Mouse (Mus musculus): ENCODE measurements around the gene B4galt1.

The B4galt1 gene

DNA sequence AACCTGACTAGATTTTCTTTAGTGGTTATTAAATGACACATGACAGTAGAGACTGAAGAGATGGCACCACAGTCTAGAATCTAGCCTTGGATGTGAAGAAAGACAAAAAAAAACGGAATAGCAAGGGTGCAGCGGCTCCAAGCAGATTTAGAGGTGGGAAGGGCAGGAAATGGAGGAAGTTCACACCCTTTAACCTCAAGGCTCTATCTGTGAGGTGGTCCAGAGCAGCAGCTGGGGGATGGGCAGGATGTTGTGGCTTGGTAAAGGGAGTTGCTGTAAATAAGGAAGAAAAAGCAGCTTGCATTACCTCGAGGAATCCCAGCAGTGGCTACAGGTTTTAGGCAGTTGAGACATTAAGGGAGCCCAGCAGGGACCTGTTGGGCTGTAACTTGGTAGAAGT is 72.7 kb downstream of the B4galt1 start:
- no peak for DNase-seq (ENCODE audit: low spot score in 2 of 2)

DNA sequence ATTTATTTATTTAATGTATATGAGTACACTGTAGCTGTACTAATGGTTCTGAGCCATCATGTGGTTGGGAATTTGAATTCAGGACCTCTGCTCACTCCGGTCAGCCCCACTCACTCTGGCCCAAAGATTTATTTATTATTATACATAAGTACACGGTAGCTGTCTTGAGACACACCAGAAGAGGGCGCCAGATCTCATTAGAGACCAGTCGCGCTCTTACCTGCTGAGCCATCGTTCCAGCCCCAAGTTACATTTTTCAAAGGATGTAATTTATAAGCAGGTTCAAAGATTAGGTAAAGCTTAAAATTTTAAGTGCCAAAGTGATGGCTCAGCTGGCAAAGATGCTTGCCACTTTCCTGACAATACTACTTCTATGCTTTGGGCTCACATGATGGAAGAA is 75.1 kb downstream of the B4galt1 start:
- no peak for DNase-seq (ENCODE audit: low spot score in 2 of 2)

DNA sequence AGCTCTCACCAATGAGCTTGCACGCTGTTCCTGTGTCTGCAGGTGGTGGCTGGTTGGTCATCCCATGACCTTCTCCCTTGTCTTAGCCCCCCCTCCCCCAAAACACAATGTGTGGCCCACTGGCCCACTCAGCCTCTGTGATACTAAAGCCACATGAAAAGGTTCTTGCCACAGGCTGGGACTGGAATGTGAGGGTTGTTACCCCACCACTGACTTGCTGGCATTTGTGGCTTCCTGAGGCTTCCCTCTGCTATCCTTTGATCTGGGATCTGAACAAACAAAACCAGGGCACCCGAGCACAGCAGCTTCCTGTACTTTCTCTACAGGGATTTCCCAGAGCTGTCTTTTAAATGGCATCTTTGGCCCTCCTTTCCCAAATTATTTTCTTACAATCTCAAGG is 76.7 kb downstream of the B4galt1 start:
- DNase-seq (ENCODE audit: low spot score in 2 of 2), result no peak

DNA sequence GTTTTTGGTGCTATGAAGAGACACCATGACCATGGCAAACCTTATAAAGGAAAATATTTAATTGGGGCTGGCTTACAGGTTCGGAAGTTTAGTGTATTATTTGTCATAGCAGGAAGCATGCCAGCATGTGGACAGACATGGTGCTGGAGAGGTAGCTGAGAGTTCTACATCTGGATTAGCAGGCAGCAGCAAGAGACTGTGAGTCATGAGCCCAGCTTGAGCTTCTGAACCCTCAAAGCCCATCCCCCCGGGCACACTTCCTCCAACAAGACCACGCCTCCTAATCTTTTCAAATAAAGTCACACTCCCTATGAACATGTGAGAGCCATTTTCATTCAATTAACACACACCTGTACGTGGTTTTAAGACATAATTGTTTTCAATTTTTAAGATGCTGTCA is 77.4 kb downstream of the B4galt1 start:
- no peak for DNase-seq (ENCODE audit: low spot score in 2 of 2)

DNA sequence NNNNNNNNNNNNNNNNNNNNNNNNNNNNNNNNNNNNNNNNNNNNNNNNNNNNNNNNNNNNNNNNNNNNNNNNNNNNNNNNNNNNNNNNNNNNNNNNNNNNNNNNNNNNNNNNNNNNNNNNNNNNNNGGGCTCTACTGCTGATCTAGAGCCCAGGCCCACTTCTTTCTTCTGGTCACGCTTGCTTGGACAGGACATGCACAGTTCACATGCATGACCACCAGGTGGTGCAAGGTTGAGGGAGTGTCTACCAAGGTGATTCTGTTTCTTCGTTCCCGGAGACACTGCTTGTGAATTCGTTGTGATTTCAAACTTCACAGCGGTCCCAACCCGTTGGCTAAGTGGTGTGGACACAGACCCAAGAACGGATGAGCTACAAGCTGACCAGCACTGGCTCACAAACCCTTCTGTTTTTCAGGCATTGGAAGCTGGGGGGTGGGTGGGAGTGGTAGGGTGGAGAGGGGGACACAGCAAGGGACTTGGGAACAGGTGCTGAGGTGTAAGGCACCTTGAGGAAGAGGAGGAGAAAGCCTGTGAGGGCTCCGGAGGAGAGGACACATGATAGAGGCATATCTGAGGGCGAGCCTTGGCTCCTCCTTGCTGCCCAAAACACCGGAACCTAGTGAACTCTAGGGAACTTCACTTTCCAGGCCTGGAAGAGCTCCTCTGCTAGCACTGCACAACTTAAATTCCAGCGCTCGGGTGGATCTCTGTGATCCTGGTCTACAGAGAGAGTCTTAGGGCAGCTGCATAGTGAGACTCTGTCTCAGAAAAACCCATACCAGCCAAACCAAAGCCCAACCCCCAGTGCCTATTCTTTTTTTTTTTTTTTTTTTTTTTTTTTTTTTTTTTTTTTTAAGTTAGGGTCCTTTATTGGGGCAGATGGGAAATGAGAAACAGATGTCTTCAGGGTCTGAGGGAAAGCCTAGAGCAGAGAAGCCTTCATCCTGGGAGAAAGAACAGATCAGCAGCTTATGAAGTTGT is 79.2 kb downstream of the B4galt1 start:
- DNase-seq (ENCODE audit: low spot score in 2 of 2), result peak; percentile 76 to 89

DNA sequence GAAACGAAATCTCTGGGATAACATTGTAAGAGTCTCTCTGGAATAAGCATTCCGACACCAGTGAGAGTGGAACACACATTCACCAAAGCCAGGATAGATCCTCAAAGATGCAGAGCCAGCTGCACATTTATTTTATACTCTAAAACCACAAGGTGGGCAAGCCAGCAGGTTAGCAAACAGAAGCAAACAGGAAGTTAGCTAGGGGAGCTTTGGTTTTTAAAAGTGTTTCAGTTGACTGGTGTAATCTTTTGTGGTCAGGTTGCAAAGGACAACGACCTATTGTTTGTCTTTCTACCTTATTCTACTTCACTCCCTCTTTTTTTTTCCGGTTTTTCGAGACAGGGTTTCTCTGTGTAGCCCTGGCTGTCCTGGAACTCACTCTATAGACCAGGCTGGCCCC is 93.9 kb downstream of the B4galt1 start:
- no peak for DNase-seq (ENCODE audit: low spot score in 2 of 2)

DNA sequence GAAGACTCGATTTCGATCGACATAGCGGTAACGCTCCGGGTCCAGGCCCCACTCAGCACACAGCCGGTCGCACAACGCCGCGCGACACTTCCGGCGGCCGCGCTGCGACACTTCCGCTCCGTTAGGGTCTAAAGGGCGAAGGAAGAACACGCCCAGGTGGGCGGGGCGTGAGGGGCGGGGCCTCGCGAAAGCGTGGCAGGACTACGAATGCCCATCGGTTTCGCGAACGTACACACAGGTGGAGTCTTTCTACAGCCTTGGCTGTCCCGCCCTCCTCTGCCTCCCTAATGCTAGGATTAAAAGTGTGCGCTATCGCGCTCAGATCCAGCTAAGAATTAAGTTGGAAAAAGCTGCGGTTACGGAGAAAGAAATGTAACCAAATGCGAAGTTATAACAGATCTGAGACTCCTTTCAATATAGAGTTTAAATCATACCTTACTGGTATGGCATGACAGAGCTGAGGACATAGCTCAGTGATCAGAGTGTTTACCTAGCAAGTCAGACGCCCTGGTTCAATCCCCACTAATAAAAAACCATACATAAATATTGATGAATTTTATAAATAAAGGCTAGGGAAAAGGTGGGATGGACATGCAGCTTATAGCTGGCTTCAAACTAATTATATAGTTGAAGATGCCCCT is 95.9 kb downstream of the B4galt1 start, which contains the start of gene Smu1:
Smu1 (minus strand) TSS at position 144 of the 641 bp plus-strand sequence.
- peak; percentile 93 to 96 for DNase-seq (ENCODE audit: low spot score in 2 of 2)

DNA sequence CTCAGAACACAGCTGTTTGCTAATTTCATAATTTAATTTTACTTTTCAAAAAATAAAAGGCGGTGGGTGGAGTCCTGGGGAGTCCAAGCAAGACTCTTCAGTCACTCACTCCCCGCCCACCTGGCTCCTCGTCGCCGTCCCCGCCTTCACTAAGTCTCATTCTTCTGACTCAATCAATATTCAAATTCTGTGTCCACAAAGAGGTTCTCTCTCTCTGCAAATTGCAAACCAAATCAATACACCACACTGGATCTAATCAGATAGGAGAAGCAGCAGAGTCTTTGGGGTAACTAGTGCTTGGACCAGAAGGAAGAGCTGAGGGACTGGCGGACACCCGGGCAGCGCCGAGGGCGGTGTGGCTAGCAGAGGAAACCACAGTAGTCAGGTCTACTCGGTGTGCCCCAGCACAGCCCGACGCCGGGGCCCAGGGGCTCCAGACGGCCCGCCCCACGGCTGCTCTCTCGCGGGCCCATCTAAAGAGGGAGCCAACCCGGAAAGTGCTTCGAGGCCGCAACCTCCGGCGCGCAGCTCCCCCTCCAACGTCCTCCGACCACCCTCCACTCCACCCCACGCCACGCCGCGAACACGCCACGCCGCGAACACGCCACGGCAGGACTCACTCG is 96.5 kb downstream of the B4galt1 start:
- DNase-seq (ENCODE audit: low spot score in 2 of 2), result no peak
